Mouse (Mus musculus): Measurements from ENCODE around the gene Stk10. TPM values are rescaled to one million over a fixed set of nuclear protein-coding genes. Genes with fewer than 3 reads are reported as not detected.

Stk10 gene
- polyA plus RNA-seq, 1 experiment from 2014 or later, result 3.6 TPM

DNA sequence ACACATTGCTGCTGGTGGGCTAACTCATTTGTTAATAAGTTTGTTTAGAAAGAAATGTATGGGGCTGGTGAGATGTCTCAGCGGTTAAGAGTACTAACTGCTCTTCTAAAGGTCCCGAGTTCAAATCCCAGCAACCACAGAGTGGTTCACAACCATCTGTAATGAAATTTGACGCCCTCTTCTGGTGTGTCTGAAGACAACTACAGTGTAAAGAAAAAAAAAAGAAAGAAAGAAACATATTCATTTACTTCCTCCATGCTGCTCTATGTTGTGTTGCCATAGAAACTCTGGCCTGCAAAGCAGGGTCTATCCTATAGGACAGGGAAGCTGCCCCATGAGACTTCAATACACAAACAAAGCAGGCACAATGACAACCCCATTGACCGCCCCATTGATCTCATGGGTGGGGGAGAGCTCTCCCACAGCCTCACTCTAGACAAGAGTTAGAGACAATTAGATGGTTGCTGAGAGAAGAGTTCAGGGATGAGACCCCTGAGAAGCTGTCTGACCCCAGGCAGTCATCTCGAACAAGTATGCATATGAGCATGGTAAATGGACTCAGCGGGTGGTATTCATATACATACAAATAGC lies 86.9 kb downstream of the Stk10 start:
- Histone ChIP-seq H3K9me3 (no peaks in the 10 kb centered on the region), H3K9ac (no peak overlapping the region), H3K27me3 (replicated peaks) (no peaks in the 10 kb centered on the region), H3K27ac (peak overlapping the region; percentile 86; the same call in 1 of the 2 replicates), H3K36me3 (no peaks in the 10 kb centered on the region), H3K4me3 (replicated peaks) (no peak overlapping the region), H3K4me1 (replicated peaks) (peaks cover 18% of the 10 kb centered on the region), H3K4me2 (replicated peaks) (no peak overlapping the region)
- 82% methylated on average over 6 of the region's 6 CpGs for WGBS
- ATAC-seq, result no peak

DNA sequence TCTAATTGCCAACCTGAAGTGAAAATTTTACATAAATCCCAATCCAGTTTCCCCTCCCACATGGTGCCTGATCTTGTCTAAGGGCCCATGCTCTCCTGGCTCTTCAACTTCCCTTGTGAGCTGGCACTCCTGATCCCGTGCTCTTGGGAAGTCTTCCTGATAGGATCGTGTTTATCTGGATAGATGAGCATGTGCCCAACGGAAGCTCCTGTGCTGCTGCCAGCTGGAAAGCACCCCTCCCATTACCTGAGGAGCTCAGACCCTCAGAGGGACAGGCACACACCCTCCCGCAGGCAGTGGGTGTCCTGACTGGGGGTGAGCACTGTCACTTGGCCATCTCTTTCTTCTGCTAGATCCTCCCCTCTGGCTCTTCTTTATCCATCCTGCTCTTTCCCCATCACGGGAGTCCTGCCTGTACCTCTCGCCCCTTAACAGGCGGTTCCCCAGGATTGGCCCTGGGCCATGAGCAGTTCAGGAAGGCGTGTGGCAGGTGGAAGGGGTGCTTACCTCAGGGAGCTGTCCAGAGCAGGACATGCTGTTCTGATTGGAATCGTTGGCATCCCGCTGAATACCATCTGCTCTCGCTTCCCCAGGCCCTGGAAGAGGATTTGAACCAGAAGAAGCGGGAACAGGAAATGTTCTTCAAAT lies 88.8 kb downstream of the Stk10 start:
- H3K9ac ChIP-seq, result no peak overlapping the region
- H3K4me2 ChIP-seq (replicated peaks), result no peak overlapping the region
- peaks cover 12% of the 10 kb centered on the region for H3K4me1 ChIP-seq (replicated peaks)
- no peaks in the 10 kb centered on the region for H3K36me3 ChIP-seq
- H3K9me3 ChIP-seq, result no peaks in the 10 kb centered on the region
- H3K4me3 ChIP-seq (replicated peaks), result no peak overlapping the region
- WGBS, result 77% methylated on average over 12 of the region's 12 CpGs
- ATAC-seq, result no peak
- H3K27ac ChIP-seq, result no peak overlapping the region
- no peaks in the 10 kb centered on the region for H3K27me3 ChIP-seq (replicated peaks)

DNA sequence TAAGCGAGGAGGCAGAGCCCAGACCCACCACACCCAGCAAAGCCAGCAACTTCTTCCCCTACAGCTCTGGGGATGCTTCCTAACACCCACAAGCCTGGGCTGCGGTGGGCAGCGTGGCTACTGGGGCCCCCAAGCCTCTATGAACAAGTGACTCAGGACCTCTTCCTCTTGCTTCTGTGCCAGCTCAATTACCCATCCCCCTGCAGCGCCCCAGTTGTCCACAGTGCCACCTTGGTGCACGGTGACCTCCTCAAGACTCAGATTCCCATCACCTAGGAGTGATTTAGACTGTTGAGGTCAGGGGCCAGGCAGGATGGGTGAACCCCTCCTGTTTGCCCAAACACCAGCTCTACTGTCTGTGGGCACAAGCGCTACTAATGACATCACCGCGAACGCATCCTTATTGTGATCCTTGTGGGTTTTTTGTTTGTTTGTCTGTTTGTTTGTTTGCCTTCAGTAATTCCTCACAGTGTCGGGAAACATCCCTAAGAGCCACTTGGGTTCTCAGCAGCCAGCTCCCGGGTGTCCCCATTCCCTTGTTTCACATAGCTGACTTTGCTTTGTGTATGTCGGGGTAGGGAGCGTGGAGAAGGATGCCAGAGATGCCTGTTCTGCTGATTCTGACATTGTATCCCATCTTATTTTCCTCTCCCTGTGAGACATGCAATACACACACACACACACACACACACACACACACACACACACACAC lies 89.5 kb downstream of the Stk10 start:
- Histone ChIP-seq H3K4me3 (replicated peaks) (no peak overlapping the region), H3K36me3 (no peaks in the 10 kb centered on the region), H3K9ac (no peak overlapping the region), H3K4me1 (replicated peaks) (peaks cover 12% of the 10 kb centered on the region), H3K27ac (no peak overlapping the region), H3K4me2 (replicated peaks) (no peak overlapping the region), H3K9me3 (no peaks in the 10 kb centered on the region), H3K27me3 (replicated peaks) (no peaks in the 10 kb centered on the region)
- 86% methylated on average over 13 of the region's 13 CpGs for WGBS
- ATAC-seq, result no peak

DNA sequence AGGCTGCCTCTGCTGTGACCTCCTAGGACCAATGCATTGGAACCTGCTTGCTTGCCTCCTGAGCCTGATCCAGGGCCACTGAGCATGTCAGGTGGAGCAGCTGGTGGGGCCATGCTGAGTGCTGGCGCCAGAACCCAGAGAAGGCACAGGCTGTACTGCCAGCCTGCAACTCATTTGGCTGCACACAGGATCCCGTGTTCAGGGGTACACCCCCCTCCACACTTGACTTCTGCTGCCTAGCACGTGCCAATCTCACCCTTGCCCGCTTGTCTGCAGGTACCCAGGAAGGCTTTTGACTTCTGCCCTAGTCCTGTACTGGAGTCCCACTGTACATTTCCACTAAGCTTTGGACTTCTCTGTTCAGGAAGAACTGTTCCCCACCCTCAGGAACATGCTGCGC lies 90.1 kb downstream of the Stk10 start:
- H3K9ac ChIP-seq, result no peak overlapping the region
- 84% methylated on average over 5 of the region's 5 CpGs for whole genome bisulfite sequencing
- no peak for ATAC-seq
- no peaks in the 10 kb centered on the region for H3K27me3 ChIP-seq (replicated peaks)
- no peak overlapping the region for H3K4me2 ChIP-seq (replicated peaks)
- no peaks in the 10 kb centered on the region for H3K36me3 ChIP-seq
- H3K27ac ChIP-seq, result no peak overlapping the region
- no peaks in the 10 kb centered on the region for H3K9me3 ChIP-seq
- no peak overlapping the region for H3K4me3 ChIP-seq (replicated peaks)
- peaks cover 12% of the 10 kb centered on the region for H3K4me1 ChIP-seq (replicated peaks)

DNA sequence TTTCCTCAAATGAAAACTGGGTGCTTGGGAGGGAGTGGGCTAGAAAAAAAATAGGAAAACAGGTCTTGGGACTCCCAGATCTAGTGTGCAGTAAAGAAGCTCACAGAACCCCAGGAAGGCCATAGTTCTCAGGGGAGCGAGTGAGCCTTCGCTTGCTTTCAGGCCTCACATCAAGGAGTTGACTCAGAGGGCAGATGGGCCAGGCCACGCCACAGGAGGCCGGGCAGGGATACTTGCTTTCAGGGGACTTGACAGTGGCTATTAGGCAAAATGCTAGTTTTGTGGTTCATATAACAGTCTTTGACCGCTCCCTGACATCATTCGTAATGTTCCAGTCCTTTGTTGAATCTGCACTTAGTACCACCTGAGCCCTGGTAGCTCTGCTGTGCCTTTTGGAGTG lies 90.8 kb downstream of the Stk10 start:
- peaks cover 12% of the 10 kb centered on the region for H3K4me1 ChIP-seq (replicated peaks)
- no peak overlapping the region for H3K4me2 ChIP-seq (replicated peaks)
- H3K4me3 ChIP-seq (replicated peaks), result no peak overlapping the region
- 85% methylated on average over 6 of the region's 6 CpGs for WGBS
- H3K27me3 ChIP-seq (replicated peaks), result no peaks in the 10 kb centered on the region
- ATAC-seq, result no peak
- no peak overlapping the region for H3K27ac ChIP-seq
- no peaks in the 10 kb centered on the region for H3K9me3 ChIP-seq
- H3K36me3 ChIP-seq, result no peaks in the 10 kb centered on the region
- H3K9ac ChIP-seq, result no peak overlapping the region

DNA sequence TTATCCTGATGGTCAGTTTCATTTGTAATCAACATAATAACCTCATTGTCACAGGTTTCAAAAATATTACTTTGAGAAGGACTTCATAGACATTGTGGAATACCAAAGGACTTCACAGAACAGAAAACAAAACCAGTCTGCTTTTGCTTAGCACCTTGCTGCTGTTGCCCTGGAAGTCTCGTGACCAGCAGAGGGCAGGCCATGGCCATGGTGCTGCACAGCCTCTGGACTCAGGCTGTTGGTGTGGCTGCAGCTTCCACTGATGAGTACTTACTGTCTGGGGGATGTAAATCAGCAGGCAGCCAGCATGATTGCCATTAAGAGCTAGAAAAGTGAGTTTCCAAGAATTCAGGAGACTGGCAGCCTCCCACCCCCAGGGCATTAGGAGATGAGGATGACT lies 92.6 kb downstream of the Stk10 start:
- Histone ChIP-seq H3K4me3 (replicated peaks) (no peak overlapping the region), H3K27me3 (replicated peaks) (no peaks in the 10 kb centered on the region), H3K9me3 (no peaks in the 10 kb centered on the region), H3K4me2 (replicated peaks) (no peak overlapping the region), H3K36me3 (no peaks in the 10 kb centered on the region), H3K9ac (no peak overlapping the region), H3K27ac (no peak overlapping the region), H3K4me1 (replicated peaks) (0 out of 2 replicates have a peak, but pooled peaks cover 2% of the 10 kb centered on the region)
- 50% methylated on average over 1 of the region's 1 CpGs for WGBS
- no peak for ATAC-seq

DNA sequence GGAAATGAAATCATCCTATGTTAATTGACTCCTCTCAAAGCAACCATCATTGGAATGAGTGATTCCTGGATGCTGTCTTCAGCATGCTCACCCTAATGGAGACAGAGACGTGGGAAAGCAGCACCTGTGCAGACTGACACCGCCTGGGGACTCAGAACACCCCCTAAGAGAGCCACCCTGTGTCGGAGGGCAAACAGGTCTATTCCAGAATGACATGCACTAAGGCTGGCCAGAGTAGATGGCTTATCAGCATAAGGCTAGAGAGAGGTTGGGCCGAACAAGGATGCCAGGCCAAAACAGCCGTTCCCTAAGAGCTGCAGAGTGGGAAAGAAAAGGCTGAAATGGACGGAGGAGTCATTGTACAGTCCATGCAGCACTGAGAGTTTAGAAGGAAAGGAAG lies 93.0 kb downstream of the Stk10 start:
- ATAC-seq, result no peak

DNA sequence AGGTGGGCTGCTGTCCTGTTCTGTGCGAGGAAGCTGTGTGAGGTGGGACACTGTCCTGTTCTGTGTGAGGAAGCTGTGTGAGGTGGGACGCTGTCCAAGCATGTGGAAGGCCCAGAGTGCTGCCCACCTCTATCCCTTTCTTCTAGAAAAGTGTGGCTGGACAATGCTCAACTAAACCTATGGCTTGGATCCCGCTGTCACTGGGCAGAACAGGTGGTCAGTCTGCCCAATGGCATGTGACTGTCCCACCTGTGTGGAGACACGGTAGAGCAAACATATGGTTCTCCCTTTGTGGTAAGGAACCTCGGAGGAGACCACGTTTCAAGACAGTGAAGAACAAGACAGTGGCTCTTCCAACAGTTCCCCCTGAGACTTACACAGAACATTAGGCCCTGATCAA lies 94.8 kb downstream of the Stk10 start:
- Histone ChIP-seq H3K9me3 (no peaks in the 10 kb centered on the region), H3K27ac (no peak overlapping the region), H3K4me3 (replicated peaks) (no peak overlapping the region), H3K4me1 (replicated peaks) (no peaks in the 10 kb centered on the region), H3K9ac (no peak overlapping the region), H3K4me2 (replicated peaks) (no peak overlapping the region), H3K36me3 (no peaks in the 10 kb centered on the region), H3K27me3 (replicated peaks) (no peaks in the 10 kb centered on the region)
- ATAC-seq, result no peak
- WGBS, result 71% methylated on average over 6 of the region's 6 CpGs

More for the DNA sequence above, 93.0 kb downstream of the Stk10 start:
- 0 out of 2 replicates have a peak, but pooled peaks cover 2% of the 10 kb centered on the region for H3K4me1 ChIP-seq (replicated peaks)
- no peak overlapping the region for H3K27ac ChIP-seq
- H3K4me2 ChIP-seq (replicated peaks), result no peak overlapping the region
- no peaks in the 10 kb centered on the region for H3K36me3 ChIP-seq
- no peaks in the 10 kb centered on the region for H3K27me3 ChIP-seq (replicated peaks)
- no peak overlapping the region for H3K4me3 ChIP-seq (replicated peaks)
- H3K9ac ChIP-seq, result no peak overlapping the region
- no peaks in the 10 kb centered on the region for H3K9me3 ChIP-seq
- WGBS, result 79% methylated on average over 6 of the region's 6 CpGs

DNA sequence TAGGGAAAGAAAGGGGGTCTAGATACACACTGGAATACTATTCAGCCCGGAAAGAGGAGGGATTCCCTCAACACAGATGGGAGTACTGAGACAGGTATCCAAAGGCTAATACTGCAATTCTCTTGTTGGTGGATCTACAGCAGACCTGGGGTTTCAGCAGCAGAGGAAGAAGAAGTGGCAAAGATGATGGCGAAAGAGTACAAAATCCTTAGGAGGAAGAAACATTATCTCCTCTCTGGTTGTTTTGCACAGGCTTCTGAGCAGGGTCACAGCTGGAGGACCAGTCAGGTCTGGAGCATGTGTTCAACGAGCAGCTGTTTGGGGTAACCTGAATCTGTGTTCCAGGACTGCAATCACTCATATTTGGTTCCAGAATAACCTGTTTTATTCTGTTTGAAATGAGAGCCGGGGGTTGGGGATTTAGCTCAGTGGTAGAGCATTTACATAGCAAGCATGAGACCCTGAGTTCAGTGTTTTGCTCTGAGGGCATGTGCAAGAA lies 96.7 kb downstream of the Stk10 start:
- Histone ChIP-seq H3K9me3 (no peaks in the 10 kb centered on the region), H3K27ac (no peak overlapping the region), H3K27me3 (replicated peaks) (no peaks in the 10 kb centered on the region), H3K36me3 (no peaks in the 10 kb centered on the region), H3K9ac (no peak overlapping the region), H3K4me2 (replicated peaks) (no peak overlapping the region), H3K4me1 (replicated peaks) (no peaks in the 10 kb centered on the region), H3K4me3 (replicated peaks) (no peak overlapping the region)
- WGBS, result 78% methylated on average over 4 of the region's 4 CpGs
- no peak for ATAC-seq

DNA sequence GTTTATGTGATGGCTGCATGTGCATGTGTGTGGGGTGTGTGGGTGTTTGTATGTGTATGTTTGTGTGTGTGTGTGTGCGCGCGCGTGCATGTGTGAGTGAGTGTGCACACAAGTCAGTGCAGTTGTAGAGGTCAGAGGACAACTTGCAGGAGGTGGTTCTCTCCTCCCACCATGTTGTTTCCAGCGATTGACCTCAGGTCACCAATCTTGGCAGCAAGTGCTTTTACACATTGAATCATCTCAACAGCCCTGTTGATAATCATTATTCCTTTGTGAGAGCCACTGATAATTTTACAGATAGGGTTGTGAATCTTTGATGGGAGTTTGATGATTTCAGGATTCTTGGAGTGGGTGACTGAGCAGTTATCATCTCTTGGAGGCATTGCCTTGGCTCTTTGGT lies 99.6 kb downstream of the Stk10 start:
- H3K4me2 ChIP-seq (replicated peaks), result no peak overlapping the region
- no peaks in the 10 kb centered on the region for H3K36me3 ChIP-seq
- H3K4me1 ChIP-seq (replicated peaks), result no peaks in the 10 kb centered on the region
- H3K9me3 ChIP-seq, result no peaks in the 10 kb centered on the region
- 95% methylated on average over 5 of the region's 5 CpGs for WGBS
- no peak overlapping the region for H3K27ac ChIP-seq
- no peak for ATAC-seq
- H3K9ac ChIP-seq, result no peak overlapping the region
- no peak overlapping the region for H3K4me3 ChIP-seq (replicated peaks)
- no peaks in the 10 kb centered on the region for H3K27me3 ChIP-seq (replicated peaks)

DNA sequence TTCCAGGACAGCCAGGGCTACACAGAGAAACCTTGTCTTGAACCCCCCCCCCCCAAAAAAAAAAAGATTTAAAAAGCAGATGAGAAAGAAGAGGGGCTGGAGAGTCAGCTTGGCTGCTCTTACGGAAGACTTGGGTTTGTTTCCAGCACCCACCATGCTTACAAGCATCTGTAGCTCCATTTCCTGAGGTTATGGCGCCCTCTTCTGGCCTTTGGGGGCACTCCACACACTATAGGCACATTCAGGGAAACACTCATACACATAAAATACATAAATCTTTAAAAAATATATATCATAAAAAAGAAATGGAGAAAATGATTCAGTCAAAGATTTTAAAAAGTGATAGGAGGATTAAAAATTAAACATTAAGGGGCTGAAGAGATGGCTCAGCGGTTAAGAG lies 100.4 kb downstream of the Stk10 start:
- Histone ChIP-seq H3K4me3 (replicated peaks) (no peak overlapping the region), H3K4me2 (replicated peaks) (no peak overlapping the region), H3K9ac (no peak overlapping the region), H3K9me3 (no peaks in the 10 kb centered on the region), H3K27me3 (replicated peaks) (no peaks in the 10 kb centered on the region), H3K27ac (no peak overlapping the region), H3K36me3 (no peaks in the 10 kb centered on the region), H3K4me1 (replicated peaks) (no peaks in the 10 kb centered on the region)
- no peak for ATAC-seq
- 67% methylated on average over 3 of the region's 3 CpGs for WGBS

DNA sequence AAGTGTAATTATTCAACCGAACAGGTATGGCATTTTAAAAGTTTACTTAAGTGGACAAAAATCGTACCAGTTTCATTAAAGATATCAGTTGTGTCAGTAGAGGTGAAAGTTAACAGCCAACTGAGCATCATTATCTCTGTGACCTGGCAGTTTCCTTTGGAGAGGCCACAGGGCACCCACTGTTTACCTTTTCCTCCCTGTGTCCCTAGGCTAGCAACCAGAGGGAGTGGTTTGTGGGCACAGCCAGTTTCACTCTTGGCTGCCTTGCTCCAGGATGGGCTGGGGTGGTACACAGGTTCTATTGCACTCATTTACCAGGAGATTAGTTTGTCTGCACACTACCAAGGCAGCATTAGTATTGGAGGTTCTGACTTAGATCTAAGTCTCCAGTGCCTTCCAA lies 101.0 kb downstream of the Stk10 start:
- 49% methylated on average over 2 of the region's 2 CpGs for WGBS
- Histone ChIP-seq H3K27ac (no peak overlapping the region), H3K9me3 (no peaks in the 10 kb centered on the region), H3K27me3 (replicated peaks) (no peaks in the 10 kb centered on the region), H3K4me1 (replicated peaks) (no peaks in the 10 kb centered on the region), H3K9ac (no peak overlapping the region), H3K4me2 (replicated peaks) (no peak overlapping the region), H3K36me3 (no peaks in the 10 kb centered on the region), H3K4me3 (replicated peaks) (no peak overlapping the region)
- ATAC-seq, result no peak
